Mouse (Mus musculus) lung, adult 2 months (tissue): ENCODE measurements around the gene Cntnap2. TPM values are rescaled to one million over a fixed set of nuclear protein-coding genes. Genes with fewer than 3 reads are reported as not detected.
"Not testable (repeated sequence)": the region's sequence is repeated elsewhere in the genome, so short reads cannot be mapped to it uniquely, and the experiment has no call there.

Source experiments
- DNase-seq: peaks from one replicate; pipeline ENCODE4 v3.0.0; 2022
- H3K4me1 ChIP-seq: fragments of 200-500 bp; 2 replicates; pipeline ENCODE4 v1.6.1; 2011; ENCODE audit warnings: low read length; ENCODE audit not compliant: control insufficient read depth, insufficient read depth
- H3K4me3 ChIP-seq: fragments of 200-500 bp; replicated peaks from 2 replicates; pipeline ENCODE3; 2011; ENCODE audit warnings: low read depth, mild to moderate bottlenecking, control low read depth, low read length; ENCODE audit errors: extremely low read depth
- CTCF ChIP-seq: fragments of 200-500 bp; IDR thresholded peaks from 2 replicates; pipeline ENCODE4 v1.5.1; 2011; ENCODE audit warnings: mild to moderate bottlenecking, low read length, control low read depth; ENCODE audit not compliant: insufficient read depth
- POLR2A ChIP-seq: fragments of 200-500 bp; IDR thresholded peaks from 2 replicates; pipeline ENCODE4 v1.6.1; 2011; ENCODE audit warnings: low read depth, mild to moderate bottlenecking, control low read depth, low read length, borderline replicate concordance; ENCODE audit errors: extremely low read depth
- WGBS: fragments of 180-500 bp; shearing (Covaris S2); methylation state at CpG from one replicate; pipeline ENCODE4 v1.1.7; 2018; 5-methylcytosine and 5-hydroxymethylcytosine counted together
- polyA plus RNA-seq: library from polyadenylated mRNA; depleted of rRNA; stranded (reverse); fragments of >200 nt; gene quantifications from 2 replicates; pipeline ENCODE4 v1.2.3, GENCODE M21; 2012

Gene Cntnap2
- polyA plus RNA-seq, 1 experiment: not detected

DNA sequence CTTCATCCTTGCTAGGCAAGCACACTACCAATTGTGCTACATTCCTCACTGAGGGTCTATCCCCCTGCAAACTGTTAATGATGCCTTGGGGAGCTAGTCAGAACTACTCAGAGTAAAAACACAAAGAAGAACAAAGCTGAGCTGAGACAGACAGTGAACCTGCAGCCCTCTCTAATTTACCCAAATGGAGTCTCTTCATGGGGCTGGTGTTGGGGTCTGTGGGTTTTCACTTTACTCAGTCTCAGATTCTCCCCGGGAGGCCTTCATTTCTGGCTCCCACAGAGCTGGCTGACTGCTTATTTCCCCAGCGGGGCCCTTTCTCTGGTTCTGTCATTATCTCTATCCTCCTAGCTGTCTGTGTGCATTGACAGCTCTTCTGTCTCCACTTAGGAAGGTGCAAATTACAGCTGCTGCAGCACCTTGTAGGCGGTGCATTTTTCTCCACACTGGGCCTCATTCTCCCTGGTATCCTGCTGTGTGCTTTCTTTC is 2200.5 kb downstream of the Cntnap2 start:
- TF ChIP-seq POLR2A: no peak
- TF ChIP-seq CTCF: no peak
- H3K4me3 ChIP-seq: no peak overlapping the region
- 59% methylated on average over 3 of the region's 3 CpGs for WGBS
- no peaks in the 10 kb centered on the region for H3K4me1 ChIP-seq
- DNase-seq: no peak

- TF ChIP-seq POLR2A: no peak
- TF ChIP-seq CTCF: no peak
- 41% methylated on average over 3 of the region's 3 CpGs for WGBS
- H3K4me3 ChIP-seq: no peak overlapping the region
Observed at GRCm38 (mm10) chr6:47267236-47267635, 2208.1 kb downstream of the Cntnap2 start.

GRCm38 (mm10) chr6:47269455-47269854 is 2210.3 kb downstream of the Cntnap2 start:
- TF ChIP-seq CTCF (no peak), POLR2A (no peak)
- Histone ChIP-seq H3K4me1 (no peaks in the 10 kb centered on the region), H3K4me3 (no peak overlapping the region)
- DNase-seq: no peak
- 78% methylated on average over 3 of the region's 3 CpGs for WGBS

More at GRCm38 (mm10) chr6:47267236-47267635, 2208.1 kb downstream of the Cntnap2 start:
- H3K4me1 ChIP-seq: no peaks in the 10 kb centered on the region
- DNase-seq: no peak

GRCm38 (mm10) chr6:47271576-47271975 is 2212.4 kb downstream of the Cntnap2 start:
- H3K4me3 ChIP-seq: no peak overlapping the region
- no peaks in the 10 kb centered on the region for H3K4me1 ChIP-seq
- no peak for DNase-seq
- TF ChIP-seq POLR2A: no peak
- TF ChIP-seq CTCF: no peak
- WGBS: 81% methylated on average over 3 of the region's 3 CpGs

DNA sequence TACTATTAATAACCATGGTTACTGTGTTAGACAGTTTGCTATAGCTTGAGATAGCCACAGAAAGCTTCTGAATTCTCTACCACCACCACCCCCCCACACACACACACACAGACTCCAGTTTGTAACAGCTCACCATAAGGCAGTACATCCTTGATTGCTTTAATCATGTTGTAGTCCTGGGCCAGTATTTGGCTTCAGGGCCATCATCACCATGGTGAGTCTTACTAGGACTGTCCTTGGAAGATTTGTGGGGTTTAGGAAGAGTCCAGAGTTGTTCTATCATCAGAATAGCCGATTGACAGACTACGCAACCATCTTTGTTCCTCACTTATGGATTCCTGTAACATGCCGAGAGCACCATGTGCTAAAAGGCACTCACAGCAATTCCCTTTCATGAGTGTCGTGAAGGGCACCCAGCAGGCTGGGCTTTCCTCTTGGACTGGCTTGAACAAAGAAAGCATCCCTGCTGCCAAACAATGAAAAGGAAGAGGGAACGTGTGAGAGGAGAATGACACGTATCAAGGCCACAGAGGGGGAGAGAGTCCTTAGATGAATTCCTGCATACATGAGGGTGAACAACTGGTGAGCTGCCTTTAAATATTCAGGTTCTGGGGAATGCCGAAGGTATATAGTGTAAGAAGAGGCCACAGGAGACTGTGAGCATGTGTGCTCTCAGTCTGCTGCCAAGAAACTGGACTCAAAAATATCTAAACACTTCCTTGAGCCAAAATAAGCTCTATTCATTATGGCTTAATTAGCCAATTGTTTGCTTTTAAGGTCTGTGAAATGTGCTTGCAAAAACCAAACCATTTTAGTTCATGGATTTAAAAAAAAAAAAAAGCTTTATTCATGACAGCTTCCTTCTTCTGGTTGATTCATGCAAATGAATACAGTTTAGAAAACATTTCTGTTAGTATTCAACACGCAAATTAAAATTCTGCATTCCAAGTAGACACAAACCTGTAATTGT is 2213.7 kb downstream of the Cntnap2 start:
- no peak for DNase-seq
- TF ChIP-seq CTCF: no peak
- no peak for TF ChIP-seq POLR2A
- Histone ChIP-seq H3K4me3 (no peak overlapping the region), H3K4me1 (no peaks in the 10 kb centered on the region)
- WGBS: 53% methylated on average over 8 of the region's 8 CpGs

DNA sequence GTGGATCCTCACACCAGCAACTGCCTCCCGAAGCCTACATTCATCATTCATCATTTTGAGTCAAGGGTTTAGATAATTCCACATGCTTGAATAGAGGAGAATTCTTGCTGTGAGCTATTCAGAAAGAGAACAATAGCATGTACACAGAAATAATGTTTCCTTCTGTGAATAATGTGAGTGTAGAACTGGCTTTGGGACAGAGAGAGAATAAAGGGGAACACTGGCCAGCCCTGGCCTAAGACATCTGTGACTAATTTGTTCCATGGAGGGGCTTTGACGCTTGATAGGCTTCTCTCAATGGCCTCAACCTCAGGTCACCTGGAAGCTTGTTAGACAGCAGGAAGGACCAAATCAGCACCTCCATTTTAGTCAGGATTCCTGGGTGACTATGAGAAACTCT is 2215.9 kb downstream of the Cntnap2 start:
- WGBS: 68% methylated on average over 2 of the region's 2 CpGs
- no peak for DNase-seq
- no peak overlapping the region for H3K4me3 ChIP-seq
- H3K4me1 ChIP-seq: no peaks in the 10 kb centered on the region
- TF ChIP-seq POLR2A (no peak), CTCF (no peak)

DNA sequence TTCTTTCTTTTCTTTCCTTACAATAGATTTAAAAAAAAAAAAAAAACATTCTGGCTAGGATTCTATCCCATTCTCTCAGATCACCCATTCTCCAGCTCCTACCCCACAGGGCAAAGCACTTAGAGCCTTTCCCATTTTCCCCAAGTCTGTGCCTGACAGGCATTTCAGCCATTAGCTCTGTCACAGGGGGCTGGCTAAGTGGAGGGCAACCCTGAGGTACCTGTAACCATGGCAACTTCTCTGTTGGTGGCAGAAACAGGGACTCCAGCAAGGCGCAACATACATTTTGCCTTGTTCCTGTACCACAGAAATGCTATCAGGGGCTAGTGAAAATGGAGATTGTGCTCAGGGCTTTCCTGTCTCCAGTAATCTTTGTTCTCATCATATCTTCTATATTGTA is 2220.0 kb downstream of the Cntnap2 start:
- Histone ChIP-seq H3K4me1 (no peaks in the 10 kb centered on the region), H3K4me3 (no peak overlapping the region)
- 65% methylated on average over 1 of the region's 1 CpGs for WGBS
- no peak for DNase-seq
- no peak for TF ChIP-seq CTCF
- no peak for TF ChIP-seq POLR2A

DNA sequence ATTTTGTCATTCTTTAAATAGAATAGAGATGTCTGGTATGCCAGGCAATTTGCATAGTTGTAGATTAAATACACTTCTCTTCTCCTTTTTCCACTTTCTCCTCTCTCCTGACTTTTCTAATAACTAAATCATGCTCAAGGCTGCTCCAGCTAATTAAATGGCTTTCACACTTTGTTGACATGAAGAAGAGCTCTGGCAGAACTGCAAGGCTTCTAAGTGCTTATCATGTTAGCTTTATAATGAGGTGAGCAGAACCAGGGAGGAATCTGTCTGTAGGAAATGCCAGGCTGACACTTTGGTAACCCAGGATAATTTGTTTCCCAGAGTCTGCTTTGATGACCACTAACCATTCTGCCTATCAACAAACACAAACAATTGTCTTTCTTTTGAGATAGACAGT is 2222.4 kb downstream of the Cntnap2 start:
- no peak for DNase-seq
- H3K4me1 ChIP-seq: no peaks in the 10 kb centered on the region
- no peak overlapping the region for H3K4me3 ChIP-seq
- TF ChIP-seq POLR2A (no peak), CTCF (no peak)

DNA sequence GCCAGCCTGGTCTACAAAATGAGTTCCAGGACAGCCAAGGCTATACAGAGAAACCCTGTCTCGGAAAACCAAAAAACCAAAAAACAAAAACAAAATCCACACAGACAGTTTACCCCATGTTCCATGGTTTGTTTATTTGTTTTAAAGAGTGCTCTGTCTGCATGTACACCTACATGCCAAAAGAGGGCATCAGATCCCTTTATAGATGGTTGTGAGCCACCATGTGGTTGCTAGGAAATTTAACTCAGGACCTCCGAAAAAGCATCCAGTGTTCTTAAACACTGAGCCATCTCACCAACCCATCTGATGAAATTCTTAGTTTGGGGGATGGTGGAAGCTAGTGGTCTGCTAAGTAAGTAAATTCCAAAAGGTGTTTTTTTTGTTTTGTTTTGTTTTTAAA is 2225.6 kb downstream of the Cntnap2 start:
- no peak for DNase-seq
- no peak for TF ChIP-seq CTCF
- no peak for TF ChIP-seq POLR2A
- Histone ChIP-seq H3K4me1 (no peaks in the 10 kb centered on the region), H3K4me3 (no peak overlapping the region)
- 69% methylated on average over 2 of the region's 2 CpGs for WGBS

DNA sequence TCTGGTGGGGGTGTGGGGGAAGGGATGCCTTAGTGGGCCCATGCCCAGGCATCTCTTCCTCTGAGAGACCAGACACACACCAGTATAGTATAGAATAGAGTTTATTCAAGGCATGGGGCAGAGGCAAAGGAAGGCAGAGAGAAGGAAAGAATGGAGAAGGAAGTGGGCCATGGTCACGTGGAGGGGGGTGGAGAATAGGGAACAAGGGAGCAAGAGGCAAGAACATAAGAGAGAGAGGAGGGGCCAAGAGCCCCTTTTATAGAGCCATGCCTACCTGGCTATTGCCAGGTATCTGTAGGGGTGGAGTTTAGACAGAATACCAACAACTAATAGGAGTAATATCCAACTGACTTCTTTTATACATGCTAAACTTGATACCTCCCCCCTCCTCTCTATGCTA is 2226.6 kb downstream of the Cntnap2 start:
- no peak for DNase-seq
- Histone ChIP-seq H3K4me1 (no peaks in the 10 kb centered on the region), H3K4me3 (no peak overlapping the region)
- TF ChIP-seq POLR2A: no peak
- TF ChIP-seq CTCF: no peak
- WGBS: 57% methylated on average over 1 of the region's 1 CpGs

DNA sequence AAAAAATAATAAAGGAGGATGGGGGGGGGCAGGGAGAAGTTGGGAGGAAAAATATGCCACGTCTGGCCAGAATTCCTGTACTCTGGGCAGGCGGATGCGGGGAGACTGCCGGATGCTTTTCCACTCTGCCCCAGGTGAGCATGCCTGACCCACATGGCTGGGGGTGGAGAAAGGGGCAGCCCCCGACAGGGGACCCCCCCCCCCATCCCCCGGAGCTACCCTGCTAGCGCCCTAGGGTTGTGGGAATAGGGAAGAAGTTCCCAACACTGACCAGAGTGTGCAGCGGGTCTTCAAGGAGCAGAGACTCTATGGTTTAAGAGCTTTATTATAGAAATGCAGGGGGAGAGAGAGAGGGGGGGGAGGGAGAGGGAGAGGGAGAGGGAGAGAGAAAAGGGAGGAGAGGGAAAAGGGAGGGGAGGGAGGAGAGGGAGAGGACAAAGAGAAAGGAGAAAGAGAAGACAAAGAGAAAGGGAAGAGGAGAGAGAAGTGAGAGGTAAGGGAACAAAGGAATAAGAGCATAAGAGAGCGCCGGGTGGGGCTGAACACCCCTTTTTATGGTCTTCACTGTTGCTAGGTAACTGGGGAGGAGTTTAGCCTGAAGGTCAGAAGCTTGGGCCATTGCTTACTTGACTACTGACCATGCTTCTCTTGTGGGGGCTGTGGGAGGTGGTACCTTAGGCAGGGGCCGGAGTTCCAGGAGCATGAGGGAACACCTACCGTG is 2227.2 kb downstream of the Cntnap2 start:
- not testable (repeated sequence) for H3K4me1 ChIP-seq, H3K4me3 ChIP-seq, DNase-seq
- 65% methylated on average over 12 of the region's 12 CpGs for whole genome bisulfite sequencing
